Mouse (Mus musculus) monocyte, adult 5-6 weeks (primary cell): ENCODE data around the gene Twnk. TPM values are rescaled to one million over a fixed set of nuclear protein-coding genes. Genes with fewer than 3 reads are reported as not detected.
"Not testable (repeated sequence)": the region's sequence is repeated elsewhere in the genome, so short reads cannot be mapped to it uniquely, and the experiment has no call there.

ENCODE experiments used
- ATAC-seq: fragments of 153-309, 156-312 bp; replicated peaks from 2 replicates; pipeline ENCODE4 v1.8.0; 2017; ENCODE audit warnings: mild to moderate bottlenecking; ENCODE audit not compliant: low TSS enrichment, insufficient number of reproducible peaks, severe bottlenecking, poor library complexity, low FRiP score
- total RNA-seq: library from RNA; stranded (forward); fragments of 200-1000, 200-491, 200-594 nt; gene quantifications from 3 replicates; pipeline ENCODE4 v1.2.3, GENCODE M21; 2017

Twnk gene
- total RNA-seq, 1 experiment from 2014 or later: 8.7 TPM

GRCm38 (mm10) chr19:45017216-45017771 is 11.8 kb downstream of the Twnk start:
- no peak for ATAC-seq

DNA sequence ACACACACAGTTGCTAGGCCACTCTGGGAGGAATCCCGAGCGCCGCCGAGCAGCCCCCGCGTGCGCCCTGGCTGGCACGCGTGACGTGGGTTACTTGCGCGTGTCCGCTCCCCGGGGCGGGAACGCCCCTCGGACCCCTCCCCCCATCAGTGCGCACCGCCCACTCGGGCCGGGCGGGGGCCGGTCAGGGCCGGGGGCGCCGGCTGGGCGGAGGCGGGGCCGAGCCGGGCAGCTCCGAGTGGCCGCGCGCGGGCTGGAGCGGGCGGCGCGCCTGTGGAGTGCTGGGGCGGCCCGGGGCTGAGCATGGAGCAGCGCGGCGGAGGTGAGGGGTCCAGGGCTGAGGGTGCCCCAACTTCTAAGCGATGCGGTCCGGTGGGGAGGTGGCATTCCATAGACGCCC is 12.4 kb downstream of the Twnk start:
- ATAC-seq: no peak

DNA sequence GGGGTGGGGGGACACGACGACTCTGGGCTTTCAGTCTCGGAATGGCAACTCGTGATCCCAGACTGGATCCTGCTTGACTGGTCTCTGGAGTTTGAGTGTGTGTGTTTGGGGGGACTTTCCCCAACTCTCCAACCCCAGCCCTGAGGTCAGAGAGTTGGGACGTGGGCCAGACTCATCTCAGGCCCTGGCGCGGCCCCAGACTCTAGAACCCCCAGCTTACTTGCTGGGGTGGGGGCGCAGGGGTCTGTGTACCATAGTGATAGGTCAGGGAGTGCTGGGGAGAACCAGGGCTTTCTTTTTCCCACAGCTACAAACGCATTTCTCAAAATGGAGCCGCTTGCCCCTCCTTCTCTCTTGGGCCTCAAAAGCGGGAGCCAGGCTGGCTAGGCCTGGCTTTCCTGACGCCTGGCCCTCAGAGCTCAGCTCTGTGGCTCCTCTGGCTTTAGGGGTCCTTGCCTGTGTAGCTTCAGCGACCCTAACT is 12.9 kb downstream of the Twnk start:
- no peak for ATAC-seq

- no peak for ATAC-seq
Observed at GRCm38 (mm10) chr19:45020348-45020747, 14.9 kb downstream of the Twnk start.

GRCm38 (mm10) chr19:45021362-45021761 is 15.9 kb downstream of the Twnk start:
- ATAC-seq: no peak

DNA sequence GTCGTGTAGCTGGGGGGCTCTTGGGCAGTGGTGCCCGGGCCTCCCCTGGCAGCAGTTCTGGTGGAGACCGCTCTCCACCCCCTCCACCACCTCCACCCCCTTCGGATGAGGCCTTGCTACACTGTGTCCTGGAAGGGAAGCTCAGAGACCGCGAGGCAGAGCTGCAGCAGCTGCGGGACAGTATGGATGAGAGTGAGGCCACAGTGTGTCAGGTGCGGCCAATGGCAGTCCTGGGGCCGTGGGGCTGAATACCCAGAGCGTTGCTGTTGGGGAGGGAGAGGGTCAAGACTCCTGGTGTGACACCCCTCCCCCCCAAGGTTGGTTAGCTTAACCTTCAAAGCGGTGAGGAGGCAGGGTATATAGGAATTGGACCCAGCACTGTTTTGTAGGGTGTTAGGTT is 18.5 kb downstream of the Twnk start:
- no peak for ATAC-seq

GRCm38 (mm10) chr19:45024775-45025174 is 19.3 kb downstream of the Twnk start:
- no peak for ATAC-seq

GRCm38 (mm10) chr19:45025937-45026568 is 20.6 kb downstream of the Twnk start:
- no peak for ATAC-seq

GRCm38 (mm10) chr19:45026958-45027670 is 21.7 kb downstream of the Twnk start:
- ATAC-seq: no peak

DNA sequence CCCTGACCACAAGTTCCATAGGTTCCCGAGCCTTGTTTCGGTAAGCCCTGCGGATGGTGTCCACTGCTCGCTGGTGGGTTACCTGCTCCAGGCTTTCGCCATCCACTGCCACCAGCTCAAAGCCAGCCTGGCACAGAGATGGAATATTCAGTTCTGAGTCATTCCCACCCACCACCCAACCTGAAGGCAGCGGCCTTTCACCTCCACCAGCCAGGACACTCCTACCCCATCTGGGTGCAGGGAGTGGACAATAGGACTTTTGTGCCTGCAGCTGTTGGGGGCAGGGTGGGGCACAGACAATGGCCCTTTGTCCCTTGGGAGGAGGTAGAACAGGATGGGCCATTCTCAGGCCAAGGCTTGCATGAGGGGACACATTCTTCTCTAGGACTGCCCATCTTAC is 22.4 kb downstream of the Twnk start:
- ATAC-seq: no peak

DNA sequence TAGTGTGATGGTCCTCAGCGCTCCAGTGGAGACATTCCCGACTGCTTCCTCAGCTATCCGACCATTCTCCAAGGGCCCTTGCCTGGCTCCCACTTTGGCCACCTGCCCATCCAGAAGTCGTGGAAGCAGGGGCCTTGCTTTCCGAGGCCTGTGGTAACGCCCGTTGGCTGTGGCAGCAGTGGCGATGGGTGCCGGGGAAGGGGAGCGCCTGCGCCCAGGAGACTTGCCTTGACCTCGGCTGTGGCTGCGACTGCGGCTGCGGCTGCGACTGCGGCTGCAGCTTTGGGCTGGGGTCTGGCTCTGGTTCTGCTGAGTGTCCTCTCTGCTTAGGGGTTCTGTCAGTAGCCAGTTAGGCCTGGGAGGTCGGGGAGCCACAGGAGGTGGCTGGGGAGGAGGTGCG is 23.3 kb downstream of the Twnk start:
- no peak for ATAC-seq

GRCm38 (mm10) chr19:45029571-45029970 is 24.1 kb downstream of the Twnk start:
- no peak for ATAC-seq

DNA sequence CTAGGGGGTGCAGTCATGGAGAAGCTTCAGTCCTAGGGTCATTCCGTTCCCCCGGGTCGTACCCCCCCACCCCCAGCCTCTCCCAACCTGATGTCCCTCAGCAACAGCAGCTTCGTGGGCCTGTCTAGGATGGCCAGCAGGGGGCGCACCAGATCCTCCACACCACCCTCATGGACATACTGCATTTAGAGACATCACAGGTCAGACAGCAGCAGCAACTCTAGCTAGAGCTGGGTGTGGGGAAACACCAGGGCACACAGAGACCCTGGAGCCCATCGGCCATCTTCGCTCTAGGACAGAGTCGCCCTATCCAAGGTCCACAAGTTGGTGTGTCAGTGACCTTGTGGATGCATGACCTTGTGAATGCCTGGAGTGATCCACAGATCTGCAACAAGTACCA is 24.6 kb downstream of the Twnk start:
- peak; percentile 15; the same call in 1 of the 2 replicates for ATAC-seq

DNA sequence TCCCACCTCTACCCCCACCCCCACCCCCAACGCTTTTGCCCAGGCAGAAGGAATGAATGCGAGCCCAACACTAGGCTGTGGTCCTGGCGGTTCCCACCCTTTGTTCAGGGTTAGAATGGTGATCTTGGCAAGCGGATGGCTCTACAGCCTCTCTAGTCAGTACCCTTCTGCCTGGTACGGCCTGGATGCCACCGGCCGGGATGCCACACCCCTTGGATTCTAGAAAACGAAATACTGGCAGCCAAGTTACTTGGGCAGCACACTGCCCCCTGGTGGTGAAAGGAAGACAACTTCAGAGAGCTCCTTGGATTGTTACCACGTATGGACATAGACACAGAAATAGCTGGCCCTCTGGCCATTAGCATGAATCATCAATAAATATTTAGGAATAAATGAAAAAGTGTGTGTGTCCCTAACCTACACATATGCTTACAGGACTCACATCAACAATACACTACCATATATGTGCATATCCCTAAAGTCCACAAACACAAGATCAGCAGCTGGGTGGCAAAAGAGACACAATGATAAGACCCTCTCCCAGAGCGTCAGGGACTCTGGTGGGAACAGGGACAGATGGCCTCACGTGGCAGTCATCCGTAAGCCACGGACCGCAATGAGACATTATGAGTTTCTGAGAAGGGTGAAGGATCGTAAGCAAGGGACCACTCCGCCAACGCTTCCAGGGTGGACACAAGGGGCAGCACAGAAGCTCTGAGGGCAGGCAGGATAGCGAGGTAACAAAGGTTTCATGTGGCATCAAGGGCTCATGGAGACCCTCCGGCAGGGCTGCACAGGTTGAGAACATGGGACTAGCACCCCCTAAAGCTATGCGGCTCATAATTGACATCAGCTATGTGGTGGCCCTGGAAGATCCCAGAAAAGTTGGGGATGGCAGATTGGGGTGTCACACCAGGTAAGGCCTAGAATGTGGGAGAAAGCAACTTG is 25.6 kb downstream of the Twnk start:
- peak; percentile 59 for ATAC-seq

DNA sequence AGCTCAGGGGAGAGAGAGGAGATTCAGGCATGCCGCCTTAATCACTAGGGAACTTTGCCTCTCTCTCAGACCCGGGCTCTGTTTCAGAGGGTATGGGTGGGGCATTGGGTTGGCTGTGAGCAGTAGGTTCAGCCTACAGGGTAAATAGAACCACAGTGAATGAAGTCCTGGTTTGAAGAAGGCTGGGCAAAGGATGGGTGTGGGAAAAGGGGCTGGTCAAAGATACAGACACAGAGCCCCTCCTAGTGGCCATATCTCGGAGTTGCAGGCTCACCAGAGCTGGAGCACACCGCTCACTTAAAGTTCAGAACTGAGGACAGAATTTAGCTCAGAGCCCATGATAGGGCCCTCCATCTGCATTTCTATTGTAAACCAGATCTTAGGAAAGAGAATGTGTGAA is 26.3 kb downstream of the Twnk start:
- no peak; the same call in 1 of the 2 replicates for ATAC-seq

DNA sequence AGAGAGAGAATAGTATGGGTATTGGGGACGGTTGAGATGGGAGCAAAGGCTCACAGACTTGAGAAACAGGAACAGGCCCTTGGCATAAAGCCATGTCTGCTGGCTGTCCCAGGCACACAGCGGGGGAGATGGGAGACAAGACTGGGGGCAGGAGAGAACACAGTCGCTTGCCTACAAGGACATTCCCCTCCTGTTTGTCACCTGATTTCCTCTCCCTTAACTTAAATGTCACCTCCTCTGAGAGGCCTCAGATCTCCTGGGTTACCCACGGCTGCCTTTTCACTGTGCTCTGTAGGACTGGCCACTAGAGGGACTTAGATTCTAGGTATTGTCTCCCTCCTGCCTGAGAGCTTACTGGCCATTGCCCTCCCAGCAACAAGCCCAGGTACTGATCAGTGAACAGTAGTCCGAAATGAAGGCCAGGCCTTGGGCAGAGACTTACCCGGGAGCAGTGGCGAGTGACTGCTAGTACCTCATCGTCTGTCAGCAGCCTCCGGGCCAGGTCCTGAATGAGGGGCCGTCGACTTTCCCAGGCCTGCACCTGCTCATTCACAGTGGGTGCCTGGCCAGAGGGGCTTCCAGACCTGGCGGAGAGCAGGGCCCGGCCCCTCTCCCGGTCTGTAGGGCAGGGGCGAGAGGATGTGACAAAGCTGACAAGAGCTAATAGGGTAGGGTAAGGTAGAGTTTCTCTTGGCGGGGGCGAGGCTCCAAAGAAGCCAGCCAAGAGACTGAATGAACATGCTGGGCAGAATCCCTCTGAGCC is 27.3 kb downstream of the Twnk start:
- ATAC-seq: no peak

GRCm38 (mm10) chr19:45036867-45037266 is 31.4 kb downstream of the Twnk start:
- 0 out of 2 replicates have a peak, but pooled peaks have one; percentile 15 for ATAC-seq

- ATAC-seq: not testable (repeated sequence)
Observed at GRCm38 (mm10) chr19:45038198-45038597, 32.7 kb downstream of the Twnk start.
